Mouse (Mus musculus): Measurements from ENCODE around the gene Elf3. TPM values are rescaled to one million over a fixed set of nuclear protein-coding genes. Genes with fewer than 3 reads are reported as not detected.
A peak's percentile ranks its signal among the peaks of the same experiment; 100 is the strongest.
"Not testable (repeated sequence)": the region's sequence is repeated elsewhere in the genome, so short reads cannot be mapped to it uniquely, and the experiment has no call there.

Elf3 gene
- polyA plus RNA-seq, 1 experiment = 0.21 TPM

DNA sequence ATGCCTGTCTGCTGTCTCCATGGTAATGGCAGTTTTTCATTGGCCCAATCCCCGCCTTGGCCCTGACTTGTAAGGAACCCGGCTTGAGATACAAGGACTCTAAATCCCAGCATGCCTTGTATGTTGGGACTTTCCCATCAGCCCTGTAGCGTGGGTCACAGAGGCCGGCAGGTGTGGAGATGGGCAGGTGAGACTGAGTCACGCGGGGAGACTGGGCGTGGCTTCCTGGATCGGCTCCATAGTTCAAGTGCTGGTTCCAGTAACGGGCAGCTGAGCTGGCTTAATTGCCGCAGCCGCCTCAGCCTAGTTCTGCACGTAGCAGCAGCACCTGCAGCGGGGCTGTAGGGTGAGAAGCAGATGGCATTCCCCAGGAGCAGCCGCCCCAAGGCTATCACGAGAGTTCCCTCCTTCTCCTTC is 9.9 kb downstream of the Elf3 start:
- Histone ChIP-seq H3K4me1 (ENCODE audit: control insufficient read depth, insufficient read depth, low read length) (no peaks in the 10 kb centered on the region), H3K4me3 (ENCODE audit: insufficient read depth, low read length) (peak overlapping the region; percentile 33), H3K27ac (ENCODE audit: insufficient read depth, low read length) (no peak overlapping the region)
- TF ChIP-seq POLR2A (IDR thresholded peaks at IDR 0.05; ENCODE audit: extremely low read depth, insufficient read depth, low read length) (no peak), CTCF (IDR thresholded peaks at IDR 0.05; ENCODE audit: extremely low read depth, insufficient read depth, low read length) (no peak)

DNA sequence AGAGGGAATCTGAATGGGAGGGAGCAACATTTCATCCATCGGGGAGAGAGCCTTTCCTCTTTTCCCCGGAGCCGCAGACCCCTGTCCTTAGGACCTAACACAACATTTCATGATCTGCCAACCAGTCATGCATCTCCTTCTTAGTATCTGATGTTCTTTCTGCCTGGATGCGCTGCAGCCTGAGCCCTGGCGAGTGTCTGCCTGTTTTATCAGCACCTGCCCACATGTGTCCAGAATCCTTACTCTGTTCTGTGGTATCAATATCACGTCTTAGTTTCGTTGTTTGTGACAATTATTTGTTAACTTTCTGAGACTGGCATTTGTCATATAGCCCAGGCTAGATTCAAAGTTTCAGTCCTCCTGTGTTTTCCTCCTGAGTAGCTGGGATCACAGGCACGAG is 14.4 kb downstream of the Elf3 start:
- H3K4me1 ChIP-seq (ENCODE audit: control insufficient read depth, insufficient read depth, low read length) = no peaks in the 10 kb centered on the region
- TF ChIP-seq CTCF (IDR thresholded peaks at IDR 0.05; ENCODE audit: extremely low read depth, insufficient read depth, low read length) = no peak
- TF ChIP-seq POLR2A (IDR thresholded peaks at IDR 0.05; ENCODE audit: extremely low read depth, insufficient read depth, low read length) = no peak
- no peak overlapping the region for H3K4me3 ChIP-seq (ENCODE audit: insufficient read depth, low read length)
- no peak overlapping the region for H3K27ac ChIP-seq (ENCODE audit: insufficient read depth, low read length)

GRCm38 (mm10) chr1:135240206-135240605 is 18.2 kb downstream of the Elf3 start:
- H3K4me3 ChIP-seq (ENCODE audit: insufficient read depth, low read length); H3K27ac ChIP-seq (ENCODE audit: insufficient read depth, low read length); H3K4me1 ChIP-seq (ENCODE audit: control insufficient read depth, insufficient read depth, low read length): not testable (repeated sequence)

DNA sequence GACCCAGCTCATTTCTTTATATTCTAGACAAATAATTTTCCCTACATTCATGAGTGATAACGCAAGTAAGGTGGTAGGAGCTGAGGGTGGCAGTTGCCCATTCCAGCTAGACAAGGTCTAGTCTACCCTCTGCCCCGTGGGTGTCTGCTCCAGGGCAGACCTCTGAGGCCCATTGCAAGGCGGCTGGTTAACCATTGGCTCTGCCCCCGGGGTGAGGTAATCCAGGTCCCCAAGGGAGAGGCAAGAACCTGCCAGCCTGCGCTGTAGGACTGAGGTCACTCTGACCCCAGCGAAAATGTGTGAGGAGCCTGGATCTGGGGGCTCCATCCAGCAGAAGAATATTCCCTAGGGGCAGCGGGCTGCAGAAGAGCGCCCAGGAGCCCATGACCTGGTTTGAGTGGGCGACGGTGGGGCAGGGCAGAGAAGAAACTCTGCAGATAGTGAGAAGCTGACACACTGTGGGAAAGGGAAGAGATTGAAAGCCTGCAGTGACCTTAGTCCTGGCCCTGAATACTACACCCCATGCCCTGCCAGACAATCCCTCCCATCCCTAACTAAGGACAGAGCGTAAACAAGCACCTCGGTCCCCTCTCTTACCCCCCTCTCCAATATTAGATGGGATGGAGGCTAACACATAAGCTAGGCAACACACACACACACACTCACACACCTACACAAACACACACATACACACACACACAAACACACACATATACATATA is 21.1 kb downstream of the Elf3 start:
- no peak for TF ChIP-seq POLR2A (IDR thresholded peaks at IDR 0.05; ENCODE audit: extremely low read depth, insufficient read depth, low read length)
- TF ChIP-seq CTCF (IDR thresholded peaks at IDR 0.05; ENCODE audit: extremely low read depth, insufficient read depth, low read length) = no peak
- Histone ChIP-seq H3K4me3 (ENCODE audit: insufficient read depth, low read length) (no peak overlapping the region), H3K27ac (ENCODE audit: insufficient read depth, low read length) (no peak overlapping the region), H3K4me1 (ENCODE audit: control insufficient read depth, insufficient read depth, low read length) (no peaks in the 10 kb centered on the region)

DNA sequence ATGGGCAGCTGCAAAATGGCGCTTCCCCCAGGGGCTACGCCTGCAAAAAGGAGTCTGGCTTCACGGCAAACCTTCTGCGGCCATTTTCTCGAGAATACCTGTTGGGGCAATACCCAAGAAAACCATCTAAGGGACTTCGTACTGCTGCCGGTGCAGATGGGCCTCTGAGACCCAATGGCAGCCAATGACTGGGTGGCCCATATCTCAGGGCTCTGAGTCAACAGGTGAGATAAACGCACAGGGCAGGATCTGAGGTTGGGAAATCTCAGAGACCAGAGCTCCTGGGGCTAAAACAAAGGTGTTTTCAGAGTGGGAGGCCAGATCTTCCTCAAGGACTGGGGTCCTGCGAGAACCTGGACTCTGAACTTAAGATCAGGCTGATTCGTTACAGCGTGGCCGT is 23.6 kb downstream of the Elf3 start:
- no peak for TF ChIP-seq CTCF (IDR thresholded peaks at IDR 0.05; ENCODE audit: extremely low read depth, insufficient read depth, low read length)
- no peak for TF ChIP-seq POLR2A (IDR thresholded peaks at IDR 0.05; ENCODE audit: extremely low read depth, insufficient read depth, low read length)
- H3K4me1 ChIP-seq (ENCODE audit: control insufficient read depth, insufficient read depth, low read length) = no peaks in the 10 kb centered on the region
- H3K27ac ChIP-seq (ENCODE audit: insufficient read depth, low read length) = no peak overlapping the region
- H3K4me3 ChIP-seq (ENCODE audit: insufficient read depth, low read length) = no peak overlapping the region

DNA sequence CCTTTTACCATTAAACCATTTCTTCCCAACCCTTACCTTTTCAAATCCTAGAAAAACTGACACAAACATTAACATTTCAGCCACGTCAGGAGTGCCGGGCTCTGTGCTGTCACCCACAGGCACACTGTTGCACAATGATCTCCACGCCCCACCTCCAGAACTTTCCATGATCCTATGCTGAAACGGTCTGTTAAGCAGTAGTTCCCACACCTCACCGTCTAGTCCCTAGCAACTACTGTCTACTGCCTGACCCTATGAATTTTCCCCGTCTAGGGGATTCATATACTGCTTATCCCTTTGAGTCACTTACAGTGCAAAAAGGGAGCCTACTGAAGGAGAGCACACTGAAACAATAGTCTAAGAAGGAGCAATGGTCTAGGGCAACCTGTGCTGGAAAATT is 24.4 kb downstream of the Elf3 start:
- Histone ChIP-seq H3K4me3 (ENCODE audit: insufficient read depth, low read length) (no peak overlapping the region), H3K4me1 (ENCODE audit: control insufficient read depth, insufficient read depth, low read length) (no peaks in the 10 kb centered on the region), H3K27ac (ENCODE audit: insufficient read depth, low read length) (no peak overlapping the region)
- TF ChIP-seq POLR2A (IDR thresholded peaks at IDR 0.05; ENCODE audit: extremely low read depth, insufficient read depth, low read length) (no peak), CTCF (IDR thresholded peaks at IDR 0.05; ENCODE audit: extremely low read depth, insufficient read depth, low read length) (no peak)

DNA sequence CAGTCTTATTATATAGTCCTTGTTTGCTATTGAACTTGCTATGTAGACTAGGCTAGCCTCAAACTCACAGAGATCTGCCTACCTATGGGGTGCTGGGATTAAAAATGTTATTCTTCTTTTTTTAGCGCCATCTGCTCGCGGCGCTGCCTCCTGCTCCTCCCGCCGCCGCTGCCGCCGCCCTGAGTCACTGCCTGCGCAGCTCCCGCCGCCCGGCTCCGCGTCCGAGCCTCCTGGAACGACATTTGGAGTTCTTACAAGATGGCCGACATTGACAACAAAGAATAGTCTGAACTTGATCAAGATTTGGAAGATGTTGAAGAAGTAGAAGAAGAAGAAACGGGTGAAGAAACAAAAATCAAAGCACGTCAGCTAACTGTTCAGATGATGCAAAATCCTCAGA is 26.5 kb downstream of the Elf3 start:
- not testable (repeated sequence) for H3K4me3 ChIP-seq (ENCODE audit: insufficient read depth, low read length); H3K27ac ChIP-seq (ENCODE audit: insufficient read depth, low read length); H3K4me1 ChIP-seq (ENCODE audit: control insufficient read depth, insufficient read depth, low read length)

- TF ChIP-seq CTCF (IDR thresholded peaks at IDR 0.05; ENCODE audit: extremely low read depth, insufficient read depth, low read length) (no peak), POLR2A (IDR thresholded peaks at IDR 0.05; ENCODE audit: extremely low read depth, insufficient read depth, low read length) (no peak)
- Histone ChIP-seq H3K4me1 (ENCODE audit: control insufficient read depth, insufficient read depth, low read length) (no peaks in the 10 kb centered on the region), H3K27ac (ENCODE audit: insufficient read depth, low read length) (no peak overlapping the region), H3K4me3 (ENCODE audit: insufficient read depth, low read length) (no peak overlapping the region)
Observed at GRCm38 (mm10) chr1:135227339-135227950, 30.9 kb downstream of the Elf3 start.

DNA sequence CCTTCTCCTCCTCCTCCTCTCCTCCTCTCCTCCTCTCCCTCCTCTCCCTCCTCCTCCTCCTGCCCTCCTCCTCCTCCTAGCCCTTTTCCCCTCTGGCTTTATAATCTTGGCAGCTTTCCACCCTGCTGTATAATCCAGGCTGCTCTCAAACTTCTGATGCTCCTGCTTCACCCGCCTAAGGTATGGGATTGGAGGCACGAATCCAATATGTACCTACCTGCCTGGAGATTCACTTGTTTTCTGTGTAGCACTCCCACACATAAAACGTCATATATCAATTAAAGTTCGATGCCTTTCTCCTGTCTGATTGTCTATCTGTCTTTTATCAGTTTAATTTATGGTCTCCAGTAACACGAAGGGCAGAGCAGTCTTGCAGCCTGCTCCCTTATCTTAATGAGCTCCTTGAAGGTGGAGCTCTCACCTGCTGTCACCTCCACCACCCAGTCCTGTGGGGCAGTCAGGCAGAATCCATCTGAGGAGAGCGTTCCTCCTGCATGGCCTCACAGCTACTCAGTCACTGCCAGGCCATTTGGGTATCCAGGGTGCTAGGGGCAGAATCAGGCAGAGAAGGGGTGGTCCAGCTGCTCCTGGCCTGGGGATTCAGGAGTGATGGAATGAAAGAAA is 33.3 kb downstream of the Elf3 start:
- Histone ChIP-seq H3K4me3 (ENCODE audit: insufficient read depth, low read length) (no peak overlapping the region), H3K27ac (ENCODE audit: insufficient read depth, low read length) (no peak overlapping the region), H3K4me1 (ENCODE audit: control insufficient read depth, insufficient read depth, low read length) (no peaks in the 10 kb centered on the region)
- TF ChIP-seq POLR2A (IDR thresholded peaks at IDR 0.05; ENCODE audit: extremely low read depth, insufficient read depth, low read length) (no peak), CTCF (IDR thresholded peaks at IDR 0.05; ENCODE audit: extremely low read depth, insufficient read depth, low read length) (no peak)

- Histone ChIP-seq H3K4me3 (ENCODE audit: insufficient read depth, low read length) (no peak overlapping the region), H3K27ac (ENCODE audit: insufficient read depth, low read length) (no peak overlapping the region), H3K4me1 (ENCODE audit: control insufficient read depth, insufficient read depth, low read length) (no peaks in the 10 kb centered on the region)
- no peak for TF ChIP-seq POLR2A (IDR thresholded peaks at IDR 0.05; ENCODE audit: extremely low read depth, insufficient read depth, low read length)
- TF ChIP-seq CTCF (IDR thresholded peaks at IDR 0.05; ENCODE audit: extremely low read depth, insufficient read depth, low read length) = no peak
Observed at GRCm38 (mm10) chr1:135224147-135224546, 34.2 kb downstream of the Elf3 start.

All from cortical plate, adult 2 months (tissue).